Mouse (Mus musculus) ES-E14 (cell line): ENCODE measurements at regions not wholly inside any gene's neighbourhood (a gene's known extent, or its start where the extent isn't known, plus 50 kb on each side); places are given as distances from the start of the nearest gene placed in this dataset.

Experiments used
- DNase-seq: peaks from one replicate; pipeline ENCODE4 v3.0.0-alpha.2; 2013; ENCODE audit warnings: low read depth, low spot score
- H3K27ac ChIP-seq: 2 replicates; pipeline ENCODE4 v1.5.1; 2012; ENCODE audit warnings: low read depth, mild to moderate bottlenecking, low read length, moderate library complexity, mixed read lengths; ENCODE audit not compliant: poor library complexity, insufficient read depth, severe bottlenecking
- H3K36me3 ChIP-seq: 2 replicates; pipeline ENCODE4 v1.6.1; 2012; ENCODE audit warnings: mild to moderate bottlenecking, low read length, moderate library complexity, mixed read lengths; ENCODE audit not compliant: control insufficient read depth, poor library complexity, insufficient read depth, severe bottlenecking
- H3K4me1 ChIP-seq, 2 experiments: fragments of 150-350 bp in 1 of 2; sonication (generic) in 1 of 2; 2 replicates each; pipeline ENCODE4 v1.6.1; 2012; ENCODE audit warnings: low read length in 2 of 2, mild to moderate bottlenecking in 1 of 2, mixed read lengths in 1 of 2; ENCODE audit not compliant: control insufficient read depth in 2 of 2, insufficient read depth in 2 of 2, poor library complexity in 1 of 2
- H3K4me3 ChIP-seq, 2 experiments: fragments of 150-350 bp in 1 of 2; sonication (generic) in 1 of 2; 2 replicates each; pipeline ENCODE4 v1.5.1; 2012; ENCODE audit warnings: low read length in 2 of 2, low read depth in 1 of 2, mild to moderate bottlenecking in 1 of 2, mixed read lengths in 1 of 2; ENCODE audit not compliant: insufficient read depth in 1 of 2, poor library complexity in 1 of 2, severe bottlenecking in 1 of 2
- H3K9ac ChIP-seq: 2 replicates; pipeline ENCODE4 v1.6.1; 2012; ENCODE audit warnings: low read depth, mild to moderate bottlenecking, low read length, mixed read lengths; ENCODE audit not compliant: poor library complexity, insufficient read depth, severe bottlenecking
- H3K9me3 ChIP-seq: fragments of 150-350 bp; sonication (generic); 2 replicates; pipeline ENCODE4 v1.6.1; 2012; ENCODE audit warnings: low read depth, mild to moderate bottlenecking, low read length; ENCODE audit not compliant: control insufficient read depth, insufficient read depth
- CHD2 ChIP-seq: IDR thresholded peaks from 2 replicates; pipeline ENCODE4 v1.6.1; 2014; ENCODE audit warnings: mild to moderate bottlenecking, low read depth, low read length, inconsistent platforms
- HCFC1 ChIP-seq: IDR thresholded peaks from 2 replicates; pipeline ENCODE4 v1.6.1; 2012; ENCODE audit warnings: low read length, inconsistent platforms, borderline replicate concordance; ENCODE audit not compliant: insufficient read depth
- MAFK ChIP-seq: IDR thresholded peaks from 2 replicates; pipeline ENCODE4 v1.6.1; 2014; ENCODE audit warnings: mild to moderate bottlenecking, low read depth, low read length, inconsistent platforms; ENCODE audit not compliant: insufficient read depth
- ZC3H11A ChIP-seq: IDR thresholded peaks from 2 replicates; pipeline ENCODE4 v1.6.1; 2012; ENCODE audit warnings: low read depth, mild to moderate bottlenecking, inconsistent platforms, low read length, borderline replicate concordance
- ZNF384 ChIP-seq: IDR thresholded peaks from 2 replicates; pipeline ENCODE4 v1.6.1; 2012; ENCODE audit warnings: low read depth, low read length, inconsistent platforms
- in situ Hi-C, 2 experiments: fragments of 600-800 bp; cut with MboI; formaldehyde crosslinking; loops; one replicate each; pipeline ENCODE4 v1.15.1; 2025; ENCODE audit warnings: low sequenced_read_pairs in 2 of 2, inconsistent platforms in 1 of 2; ENCODE audit not compliant: unreplicated experiment in 2 of 2

DNA sequence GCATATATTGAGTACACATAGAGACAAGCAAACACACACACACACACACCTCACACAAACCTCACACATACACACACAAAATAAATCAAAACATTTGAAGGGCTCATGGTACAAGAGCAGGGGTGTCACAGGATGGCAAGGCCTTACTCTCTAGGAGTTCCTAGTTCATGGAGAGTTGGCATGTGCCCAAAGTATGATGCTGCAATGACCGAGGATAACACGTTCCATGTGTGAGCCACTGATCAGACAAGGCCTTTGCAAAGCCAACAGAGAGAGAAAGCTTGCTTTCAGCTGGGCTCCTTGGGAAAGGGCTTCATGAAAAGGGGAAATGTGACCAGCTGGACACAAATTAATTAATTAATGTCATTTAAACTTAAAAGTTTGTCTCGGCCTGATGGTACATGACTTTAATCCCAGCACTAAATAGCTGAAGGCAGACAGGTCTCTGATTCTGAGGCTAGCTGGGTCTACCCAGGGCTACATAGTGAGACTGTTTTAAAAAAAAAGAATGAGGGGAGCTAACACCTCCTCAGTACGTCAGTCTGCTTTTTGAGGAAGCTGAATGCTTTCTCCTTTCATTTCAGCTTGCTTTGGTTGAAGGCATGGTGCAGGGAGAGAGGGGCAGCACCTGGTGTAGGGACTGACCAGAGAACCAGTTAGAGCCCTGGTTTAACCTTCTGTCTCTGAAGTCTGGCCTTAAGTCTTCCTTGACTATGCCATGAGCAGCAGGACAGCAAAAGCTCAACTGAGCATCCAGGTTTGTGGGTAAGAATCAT lies 156.4 kb upstream of the Lmo4 start:
- Histone ChIP-seq H3K9me3 (no peaks in the 10 kb centered on the region), H3K4me1 (no peaks in the 10 kb centered on the region), H3K36me3 (no peaks in the 10 kb centered on the region), H3K27ac (no peak overlapping the region), H3K9ac (no peak overlapping the region), H3K4me3 (no peak overlapping the region)
- DNase-seq: no peak
- TF ChIP-seq HCFC1: no peak
- no peak for TF ChIP-seq MAFK
- TF ChIP-seq CHD2: no peak
- TF ChIP-seq ZNF384: no peak
- no peak for TF ChIP-seq ZC3H11A
- in situ Hi-C loops: no loop called here

DNA sequence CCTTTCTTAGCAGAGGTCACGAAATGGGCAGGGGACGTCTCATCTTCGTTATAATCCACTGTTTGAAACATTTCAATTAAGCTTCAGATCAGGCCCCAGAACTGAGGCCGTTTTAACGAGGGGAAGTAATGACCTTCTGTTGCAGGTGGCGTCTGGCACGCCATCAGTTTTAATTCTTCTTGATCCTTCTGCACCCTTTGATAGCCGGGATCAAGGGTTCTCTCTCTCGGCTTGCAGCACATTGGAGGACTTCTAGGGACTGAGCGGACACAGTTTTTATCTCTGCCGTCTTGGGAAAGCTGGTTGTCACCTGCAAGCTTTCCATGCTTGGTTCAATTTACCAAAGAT lies 151.9 kb upstream of the Lmo4 start:
- no peaks in the 10 kb centered on the region for H3K9me3 ChIP-seq
- in situ Hi-C loops: no loop called here
- no peak overlapping the region for H3K9ac ChIP-seq
- H3K27ac ChIP-seq: no peak overlapping the region
- no peak for TF ChIP-seq ZNF384
- TF ChIP-seq CHD2: no peak
- no peak for TF ChIP-seq HCFC1
- H3K4me1 ChIP-seq: no peaks in the 10 kb centered on the region
- H3K36me3 ChIP-seq: no peaks in the 10 kb centered on the region
- H3K4me3 ChIP-seq: no peak overlapping the region
- no peak for DNase-seq

DNA sequence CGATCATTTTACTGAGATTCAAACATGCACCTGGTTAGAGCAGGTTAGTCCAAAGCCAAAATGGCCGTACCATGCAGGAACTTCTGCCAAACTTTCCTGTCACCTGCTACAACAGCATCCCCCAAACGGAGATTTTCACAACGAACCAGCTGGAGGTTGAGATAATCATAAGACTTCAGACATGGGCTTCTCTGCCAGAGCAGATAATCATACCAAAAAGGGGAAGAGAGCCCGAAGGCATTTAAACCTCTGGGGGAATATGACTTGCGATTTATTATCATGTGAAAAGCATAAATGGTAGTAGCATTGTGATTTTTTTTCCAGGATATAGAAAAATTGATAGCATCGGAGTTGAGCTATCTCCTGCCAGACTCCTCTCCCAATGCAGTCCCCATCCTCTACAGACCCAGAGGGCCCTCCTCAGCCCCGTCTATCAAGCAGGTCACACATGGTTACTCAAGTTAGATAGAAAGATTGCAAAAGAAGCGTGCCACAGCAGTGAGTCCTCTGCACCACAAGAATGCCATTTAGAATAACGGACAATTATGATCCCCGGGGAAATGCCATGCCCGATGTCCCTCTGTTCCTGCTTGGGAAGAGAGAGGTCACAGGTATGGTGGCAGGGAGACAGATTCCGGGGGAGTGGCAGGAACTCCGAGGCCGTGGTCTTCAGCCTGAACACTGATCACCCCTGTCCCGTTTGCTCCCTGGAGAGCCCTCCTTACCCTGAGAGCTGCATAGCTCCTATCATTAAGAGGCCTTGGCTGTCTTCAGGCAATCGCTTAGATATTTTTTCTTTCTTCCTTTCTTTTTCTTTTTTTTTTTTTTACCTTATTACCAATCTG lies 151.3 kb upstream of the Lmo4 start:
- H3K9ac ChIP-seq: no peak overlapping the region
- no peaks in the 10 kb centered on the region for H3K36me3 ChIP-seq
- H3K9me3 ChIP-seq: no peaks in the 10 kb centered on the region
- TF ChIP-seq CHD2: no peak
- no peak for TF ChIP-seq HCFC1
- no peak for TF ChIP-seq MAFK
- TF ChIP-seq ZNF384: no peak
- TF ChIP-seq ZC3H11A: no peak
- no peak overlapping the region for H3K27ac ChIP-seq
- no peaks in the 10 kb centered on the region for H3K4me1 ChIP-seq
- in situ Hi-C loops: no loop called here
- DNase-seq: no peak
- H3K4me3 ChIP-seq: no peak overlapping the region

DNA sequence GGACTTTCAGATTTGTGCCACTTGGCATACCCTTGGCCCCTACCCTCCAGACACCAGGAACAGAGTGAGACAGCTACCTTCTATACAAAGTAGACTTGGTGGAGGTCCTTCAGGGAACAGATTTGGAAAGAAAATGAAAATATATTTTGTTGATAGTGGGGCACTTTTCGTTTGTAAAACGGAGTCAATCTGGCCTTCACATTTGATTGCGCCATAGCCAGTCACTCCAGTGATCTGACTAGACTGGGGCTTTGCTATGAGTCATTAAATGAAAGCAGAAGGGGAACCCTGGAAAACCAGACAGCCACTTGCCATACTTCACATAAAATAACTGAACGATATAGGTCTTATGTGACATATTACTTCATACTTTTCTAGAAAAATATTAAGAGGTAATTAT lies 147.5 kb upstream of the Lmo4 start:
- H3K9me3 ChIP-seq: no peaks in the 10 kb centered on the region
- no peak for TF ChIP-seq HCFC1
- no peak for TF ChIP-seq MAFK
- TF ChIP-seq ZNF384: no peak
- TF ChIP-seq ZC3H11A: no peak
- no peak for TF ChIP-seq CHD2

DNA sequence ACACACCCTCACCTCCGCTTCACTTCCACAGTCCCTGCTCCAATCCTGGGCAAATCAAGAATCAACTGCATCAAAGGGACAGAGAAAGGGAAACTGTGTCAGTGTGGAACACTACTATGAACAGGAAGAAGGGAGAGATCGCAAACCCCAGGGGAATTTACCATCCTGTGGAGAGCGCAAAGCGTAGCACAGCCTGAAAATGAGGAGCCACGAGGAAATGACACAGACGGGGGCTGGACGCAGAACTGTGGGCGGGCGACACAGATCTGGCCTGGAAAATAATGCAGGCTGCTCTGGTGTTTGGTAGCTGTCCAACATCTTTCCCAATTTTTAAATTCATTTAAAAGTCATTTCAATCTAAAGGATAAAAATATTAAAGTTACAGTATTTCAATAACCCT lies 143.4 kb upstream of the Lmo4 start:
- TF ChIP-seq CHD2: no peak
- no peak for TF ChIP-seq ZNF384
- no peak for TF ChIP-seq MAFK
- TF ChIP-seq HCFC1: no peak
- TF ChIP-seq ZC3H11A: no peak
- Histone ChIP-seq H3K9ac (no peak overlapping the region), H3K27ac (no peak overlapping the region), H3K36me3 (no peaks in the 10 kb centered on the region), H3K4me1 (no peaks in the 10 kb centered on the region), H3K4me3 (no peak overlapping the region), H3K9me3 (no peaks in the 10 kb centered on the region)
- DNase-seq: no peak
- in situ Hi-C loops: no loop called here

More for the DNA sequence above, 147.5 kb upstream of the Lmo4 start:
- no peak overlapping the region for H3K4me3 ChIP-seq
- in situ Hi-C loops: no loop called here
- no peak overlapping the region for H3K27ac ChIP-seq
- H3K4me1 ChIP-seq: no peaks in the 10 kb centered on the region
- no peaks in the 10 kb centered on the region for H3K36me3 ChIP-seq
- H3K9ac ChIP-seq: no peak overlapping the region
- DNase-seq: no peak
